Mouse (Mus musculus): ENCODE results near the gene Cd274. TPM values are rescaled to one million over a fixed set of nuclear protein-coding genes. Genes with fewer than 3 reads are reported as not detected.

Cd274 gene
- total and polyA plus RNA-seq, 3 experiments, result 6.7 to 15.9 (median 7.4) TPM

- H3K36me3 ChIP-seq (replicated peaks in 1 of 2; ENCODE audit: control insufficient read depth in 1 of 2, insufficient read depth in 1 of 2, low read length in 1 of 2), result peaks cover 1 to 24% of the 10 kb centered on the region in 2 experiments
- H3K79me2 ChIP-seq (replicated peaks; ENCODE audit: control insufficient read depth, extremely low read depth, insufficient read depth, poor library complexity, severe bottlenecking), result peaks cover 12% of the 10 kb centered on the region
- dilution Hi-C loops (cut with MboI; ENCODE audit: extremely low pct_ligation_motif_present, extremely low pct_unique_long_range_greater_than_20kb, low sequenced_read_pairs) (no loop called here), in situ Hi-C loops (cut with MboI; ENCODE audit: low pct_ligation_motif_present, low pct_unique_long_range_greater_than_20kb, low sequenced_read_pairs) (loop anchor here (25.0 kb wide), 2 partner anchors 448 to 577 kb away; partner anchors contain the start of genes 9930021J03Rik and Ranbp6)
- DNase-seq (ENCODE audit: extremely low read depth), result peak; percentile 89
- H3K27me3 ChIP-seq (replicated peaks), result no peaks in the 10 kb centered on the region
- H3K9ac ChIP-seq (ENCODE audit: insufficient read depth, low read depth), result 0 out of 2 replicates have a peak overlapping the region, but pooled peaks have one; percentile 67
- H3K4me1 ChIP-seq (ENCODE audit: control insufficient read depth in 1 of 2, insufficient read depth in 2 of 2), result peaks cover 21 to 50% of the 10 kb centered on the region in 2 experiments
- peak overlapping the region; percentile 95; the same call in 1 of the 2 replicates for H3K4me2 ChIP-seq (ENCODE audit: insufficient read depth, low read depth, poor library complexity, severe bottlenecking)
- peak overlapping the region in 1 of 3 experiments; percentile 11 for H3K4me3 ChIP-seq (replicated peaks in 1 of 3; ENCODE audit: low read depth in 2 of 3, low read length in 2 of 3, poor library complexity in 1 of 3)
- peak overlapping the region; percentile 96 for H3K27ac ChIP-seq (ENCODE audit: insufficient read depth, low read depth)
- TF ChIP-seq RAD21 (IDR thresholded peaks at IDR 0.05; ENCODE audit: low read depth, low read length) (no peak), EP300 (IDR thresholded peaks at IDR 0.05; ENCODE audit: low read length) (peak; percentile 87), MEF2A (IDR thresholded peaks at IDR 0.05; ENCODE audit: borderline replicate concordance, low read depth, low read length) (peak; percentile 76), MYC (IDR thresholded peaks at IDR 0.05; ENCODE audit: low read depth, low read length) (peak; percentile 74; the same call in 1 of the 2 replicates), SIN3A (IDR thresholded peaks at IDR 0.05; ENCODE audit: low read length) (peak; percentile 94), ETS1 (conservative IDR thresholded peaks at IDR 0.05; ENCODE audit: low read depth, low read length) (peak; percentile 100), MAFK (IDR thresholded peaks at IDR 0.05; ENCODE audit: insufficient replicate concordance, low read length) (no peak), NELFE (IDR thresholded peaks at IDR 0.05; ENCODE audit: low read depth, low read length) (no peak), TCF12 (IDR thresholded peaks at IDR 0.05; ENCODE audit: low read depth, low read length) (peak; percentile 77), CHD2 (IDR thresholded peaks at IDR 0.05; ENCODE audit: low read length) (no peak), MAX (IDR thresholded peaks at IDR 0.05; ENCODE audit: low read length) (peak; percentile 74), RCOR1 (conservative IDR thresholded peaks at IDR 0.05; ENCODE audit: low read depth, low read length) (no peak), ELF1 (IDR thresholded peaks at IDR 0.05; ENCODE audit: low read depth, low read length) (peak; percentile 53; the same call in 1 of the 2 replicates), POLR2AphosphoS2 (IDR thresholded peaks at IDR 0.05; ENCODE audit: low read depth, low read length) (no peak), UBTF (IDR thresholded peaks at IDR 0.05; ENCODE audit: low read depth, low read length) (no peak), GABPA (IDR thresholded peaks at IDR 0.05; ENCODE audit: insufficient replicate concordance, low read depth, low read length) (no peak), SMC3 (IDR thresholded peaks at IDR 0.05; ENCODE audit: low read depth, low read length) (no peak), MXI1 (IDR thresholded peaks at IDR 0.05; ENCODE audit: low read depth, low read length) (peak; percentile 59; the same call in 1 of the 2 replicates), PAX5 (IDR thresholded peaks at IDR 0.05; ENCODE audit: low read length) (no peak), ZC3H11A (IDR thresholded peaks at IDR 0.05; ENCODE audit: low read depth, low read length) (no peak), BHLHE40 (IDR thresholded peaks at IDR 0.05; ENCODE audit: low read depth, low read length) (peak; percentile 98), ZMIZ1 (IDR thresholded peaks at IDR 0.05; ENCODE audit: low read depth, low read length) (no peak), POLR2A (IDR thresholded peaks at IDR 0.05; ENCODE audit: low read depth, low read length) (no peak), JUN (IDR thresholded peaks at IDR 0.05; ENCODE audit: insufficient read depth, low read depth, low read length) (peak; percentile 52; the same call in 1 of the 2 replicates), JUND (conservative IDR thresholded peaks at IDR 0.05; ENCODE audit: low read depth, low read length) (peak; percentile 66; the same call in 1 of the 2 replicates), KAT2A (IDR thresholded peaks at IDR 0.05; ENCODE audit: insufficient replicate concordance, low read length) (no peak), HCFC1 (IDR thresholded peaks at IDR 0.05; ENCODE audit: low read depth, low read length) (no peak), IRF4 (IDR thresholded peaks at IDR 0.05; ENCODE audit: low read depth, low read length) (peak; percentile 84), CTCF (conservative IDR thresholded peaks at IDR 0.05 in 1 of 2, IDR thresholded peaks at IDR 0.05 in 1 of 2; ENCODE audit: low read depth in 2 of 2, low read length in 2 of 2) (no peak)
- H3K9me3 ChIP-seq (replicated peaks; ENCODE audit: low read length), result no peaks in the 10 kb centered on the region
These were observed 3.2 kb upstream of the Cd274 start for GRCm38 (mm10) chr19:29364076-29364475.
